Mouse (Mus musculus) frontal cortex, postnatal 25 days (tissue): ENCODE data around the gene Cab39l.
"Not testable (repeated sequence)": the region's sequence is repeated elsewhere in the genome, so short reads cannot be mapped to it uniquely, and the experiment has no call there.

Experiments
- DNase-seq, 2 experiments: peaks; one replicate each; pipeline ENCODE4 v3.0.0; 2022; ENCODE audit warnings: low spot score in 2 of 2

Cab39l gene

DNA sequence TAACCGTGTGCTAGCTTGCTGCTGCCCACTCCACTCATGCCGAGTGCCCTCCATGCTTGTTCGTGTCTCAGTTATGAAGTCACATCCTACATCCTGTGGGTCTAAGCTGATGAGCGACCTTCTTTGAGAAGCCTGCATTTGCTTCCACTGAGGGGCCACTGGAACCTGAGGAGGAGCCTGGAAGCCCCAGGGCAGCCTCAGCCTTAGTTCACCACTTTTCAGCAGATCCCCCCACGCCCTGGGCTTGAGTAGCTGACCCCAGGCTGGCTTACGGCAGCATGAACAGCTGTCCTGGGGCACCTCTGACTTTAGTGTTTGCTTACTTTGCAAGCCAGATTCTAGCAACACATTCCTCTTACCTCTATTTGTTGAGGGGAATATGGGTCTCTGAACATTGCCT lies 126.0 kb downstream of the Cab39l start:
- DNase-seq: no peak

- DNase-seq: no peak
Measured at GRCm38 (mm10) chr14:59576385-59576784, 135.6 kb downstream of the Cab39l start.

GRCm38 (mm10) chr14:59590614-59591013 lies 149.8 kb downstream of the Cab39l start:
- DNase-seq: no peak

DNA sequence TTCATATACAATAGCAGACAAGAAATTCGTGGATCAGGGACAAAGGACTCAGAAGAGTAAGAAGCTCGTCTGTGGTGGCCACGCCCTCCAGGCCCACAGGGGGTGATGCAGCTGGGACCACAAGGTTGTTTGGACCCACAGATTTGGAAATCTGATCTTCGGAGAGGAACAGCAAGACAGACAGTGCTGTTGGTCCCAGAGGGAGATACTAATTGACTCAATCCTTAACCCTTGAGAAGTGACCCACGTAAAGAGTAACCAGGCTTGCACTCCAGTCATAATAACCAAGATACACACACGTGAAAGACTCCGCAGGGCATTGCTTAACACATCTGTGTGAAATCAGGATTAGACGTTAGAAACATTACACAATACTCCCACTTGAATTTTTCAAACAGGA lies 151.1 kb downstream of the Cab39l start:
- no peak for DNase-seq

- DNase-seq: no peak
Measured at GRCm38 (mm10) chr14:59592593-59592992, 151.8 kb downstream of the Cab39l start.

DNA sequence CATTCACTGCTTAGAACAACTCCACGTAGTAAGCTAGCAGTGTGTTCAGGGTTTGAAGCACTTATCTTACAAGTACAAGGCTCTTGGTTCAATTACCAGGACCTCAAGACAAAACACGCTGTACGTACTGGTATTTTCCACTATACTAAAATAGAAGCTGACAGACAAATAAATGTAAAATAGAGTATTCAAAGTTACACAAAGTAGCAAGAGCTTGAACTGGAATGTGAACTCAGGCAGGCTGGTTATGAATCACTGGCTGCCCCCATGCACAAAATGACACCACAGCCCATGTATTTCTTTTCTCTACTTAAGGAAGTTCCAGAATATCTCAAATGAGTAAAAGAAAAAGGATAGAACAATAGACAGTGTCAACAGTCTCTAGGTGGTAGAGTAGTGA lies 154.2 kb downstream of the Cab39l start:
- DNase-seq: no peak

GRCm38 (mm10) chr14:59597398-59598259 lies 156.9 kb downstream of the Cab39l start, which contains the start of gene Cdadc1:
Cdadc1 (minus strand) TSS chr14:59597959.
- peak; percentile 97 to 99 for DNase-seq

GRCm38 (mm10) chr14:59598260-59598627 lies 157.5 kb downstream of the Cab39l start:
- DNase-seq: no peak

DNA sequence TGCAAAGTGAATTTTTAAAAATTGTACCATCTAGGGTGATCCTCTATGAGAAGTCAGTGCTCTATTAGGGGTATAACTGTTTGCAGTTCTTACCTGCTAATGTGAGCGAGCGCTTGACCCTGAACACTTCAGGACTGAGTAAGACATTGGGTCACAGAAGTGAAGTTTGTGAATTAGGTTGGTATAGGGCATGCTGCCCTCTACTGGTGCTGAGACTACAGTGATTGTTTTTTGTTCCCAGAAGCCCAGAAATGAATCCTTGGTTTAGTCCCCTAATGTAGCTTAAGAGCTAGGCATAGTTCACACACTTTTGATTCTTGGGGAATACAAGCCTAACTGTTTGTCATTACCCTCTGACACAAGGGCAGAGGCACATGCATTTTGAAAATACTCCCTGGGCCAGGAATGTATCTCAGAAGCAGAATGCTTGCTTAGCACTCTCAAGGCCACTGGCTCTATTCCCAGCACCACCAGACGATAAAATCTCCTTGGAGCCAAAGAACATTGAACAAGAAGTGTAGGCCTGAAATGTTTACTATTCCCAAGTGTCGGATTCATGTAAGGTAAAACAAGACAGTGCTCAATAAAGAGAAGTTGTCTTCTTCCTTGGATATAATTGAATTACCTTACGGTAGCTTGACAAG lies 163.4 kb downstream of the Cab39l start:
- no peak for DNase-seq

GRCm38 (mm10) chr14:59605671-59606353 lies 165.0 kb downstream of the Cab39l start:
- peak; percentile 55 to 63 for DNase-seq

- no peak for DNase-seq
Measured at GRCm38 (mm10) chr14:59607021-59607420, 166.2 kb downstream of the Cab39l start.

- DNase-seq: peak in 1 of 2 experiments; percentile 43
Measured at GRCm38 (mm10) chr14:59612920-59613625, 172.3 kb downstream of the Cab39l start.

DNA sequence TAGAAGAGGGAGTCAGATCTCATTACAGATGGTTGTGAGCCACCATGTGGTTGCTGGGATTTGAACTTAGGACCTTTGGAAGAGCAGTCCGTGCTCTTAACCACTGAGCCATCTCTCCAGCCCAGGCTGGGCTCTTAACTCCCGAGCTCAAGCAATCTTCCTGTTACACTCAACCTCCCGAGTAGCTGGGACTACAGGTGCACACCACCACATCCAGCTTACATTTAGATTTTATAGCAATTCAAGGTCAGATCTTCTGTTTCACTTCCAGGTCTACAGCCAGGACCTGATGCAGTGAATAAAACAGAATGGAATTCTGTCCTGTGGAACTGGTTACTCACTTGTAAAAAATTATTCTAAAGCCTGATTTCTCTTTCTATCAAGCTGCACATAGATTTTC lies 173.4 kb downstream of the Cab39l start:
- DNase-seq: not testable (repeated sequence)

DNA sequence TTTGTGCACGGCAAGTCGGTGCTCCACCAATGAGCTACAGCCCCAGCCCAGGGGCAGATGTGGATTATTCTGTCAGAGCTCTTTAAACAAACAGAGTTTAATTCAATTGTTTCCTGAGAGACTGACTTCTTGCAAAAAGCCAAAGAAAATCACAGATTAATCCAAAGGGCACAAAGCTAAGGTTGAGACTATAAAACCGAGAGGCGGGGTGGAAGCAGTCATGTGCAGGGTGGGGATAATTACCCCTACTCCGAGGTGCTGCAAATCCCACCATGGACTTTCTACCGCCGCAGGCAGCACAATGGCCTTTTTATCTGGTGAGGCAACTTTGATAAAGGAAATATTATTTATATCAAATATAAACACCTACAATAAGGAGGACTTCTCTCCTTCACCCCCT lies 176.0 kb downstream of the Cab39l start:
- no peak for DNase-seq

GRCm38 (mm10) chr14:59624326-59624885 lies 183.6 kb downstream of the Cab39l start:
- no peak for DNase-seq

DNA sequence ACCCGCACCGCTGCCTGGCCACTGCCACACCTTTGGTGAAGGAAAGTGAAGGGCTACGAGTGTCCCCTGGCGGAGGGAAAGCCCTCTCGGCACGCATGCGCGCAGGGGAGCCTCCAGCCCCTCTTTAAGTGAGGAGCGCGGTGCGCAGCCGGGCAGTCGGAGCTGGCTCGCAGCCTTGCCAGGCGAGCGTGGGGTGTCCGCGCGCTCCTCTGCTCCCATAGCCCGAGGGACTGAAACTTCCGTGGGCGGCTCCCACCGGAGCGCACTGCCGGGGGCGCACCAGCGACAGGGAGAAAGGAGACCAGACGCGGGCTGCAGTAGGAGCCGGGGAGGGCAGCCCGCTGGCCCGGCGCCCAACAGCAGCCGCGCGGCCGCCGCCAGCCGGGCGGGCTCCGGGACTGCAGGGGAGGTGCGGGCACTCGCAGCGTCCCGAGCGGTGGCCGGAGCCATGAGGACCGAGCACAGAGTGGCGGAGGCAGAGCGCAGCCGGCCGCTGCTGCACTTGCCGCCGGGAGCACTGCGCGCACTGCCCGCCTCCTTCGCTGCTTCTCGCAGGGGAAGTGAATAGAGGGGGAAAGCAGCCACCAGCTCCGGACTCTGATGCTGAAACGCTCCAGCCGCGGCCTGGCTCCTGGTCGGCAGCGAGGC lies 184.5 kb downstream of the Cab39l start, which contains the start of gene Shisa2:
TSS of gene Shisa2 (plus strand) at position 151 of the 648 bp plus-strand sequence.
- DNase-seq: peak; percentile 39 to 50

- DNase-seq: no peak
Measured at GRCm38 (mm10) chr14:59625806-59626364, 185.1 kb downstream of the Cab39l start.

DNA sequence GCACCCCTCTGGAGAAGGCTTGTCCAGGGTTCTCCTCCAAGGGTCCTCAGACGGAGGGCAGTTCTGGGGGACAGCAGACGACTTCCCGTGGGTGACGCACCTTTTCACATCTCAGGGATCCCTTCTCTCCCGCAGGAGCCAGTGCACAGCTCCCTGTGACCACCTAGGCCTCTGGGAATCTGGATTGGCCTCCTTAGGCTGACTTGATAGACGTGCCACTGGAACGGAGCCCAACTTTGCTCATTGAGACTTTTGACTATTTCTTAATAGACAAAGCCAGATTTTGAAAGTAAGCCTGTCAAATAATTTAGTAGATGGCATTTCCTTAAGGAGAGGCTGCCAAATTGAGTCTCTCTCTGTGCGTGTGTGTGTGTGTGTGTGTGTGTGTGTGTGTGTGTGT lies 185.9 kb downstream of the Cab39l start:
- DNase-seq: no peak

DNA sequence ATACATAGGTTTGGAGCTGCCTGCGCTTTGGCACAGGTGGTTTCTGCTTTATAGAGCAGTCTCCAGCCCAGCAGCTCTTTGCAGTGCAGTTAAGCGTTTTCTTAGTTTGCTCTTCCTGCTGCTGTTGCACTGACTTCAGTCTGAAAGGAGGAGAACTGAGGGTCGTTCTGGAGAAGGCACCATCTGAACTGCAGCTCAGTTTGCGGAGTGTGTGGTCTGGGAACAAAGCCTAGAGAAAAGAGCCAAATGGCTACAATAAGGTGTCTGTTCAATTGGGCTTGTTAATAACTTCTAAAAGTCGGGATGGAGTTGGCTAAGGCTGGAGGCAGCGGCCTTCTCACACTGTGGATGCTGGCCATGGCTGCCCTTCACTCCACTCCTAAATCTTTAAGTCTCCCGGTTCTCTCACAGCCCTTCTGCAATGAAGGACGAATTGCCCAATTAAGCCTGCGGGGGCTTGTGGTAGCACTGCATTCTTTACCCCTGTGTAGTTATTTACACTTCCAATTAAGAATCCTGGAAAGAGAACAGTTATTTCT lies 186.4 kb downstream of the Cab39l start:
- no peak for DNase-seq

DNA sequence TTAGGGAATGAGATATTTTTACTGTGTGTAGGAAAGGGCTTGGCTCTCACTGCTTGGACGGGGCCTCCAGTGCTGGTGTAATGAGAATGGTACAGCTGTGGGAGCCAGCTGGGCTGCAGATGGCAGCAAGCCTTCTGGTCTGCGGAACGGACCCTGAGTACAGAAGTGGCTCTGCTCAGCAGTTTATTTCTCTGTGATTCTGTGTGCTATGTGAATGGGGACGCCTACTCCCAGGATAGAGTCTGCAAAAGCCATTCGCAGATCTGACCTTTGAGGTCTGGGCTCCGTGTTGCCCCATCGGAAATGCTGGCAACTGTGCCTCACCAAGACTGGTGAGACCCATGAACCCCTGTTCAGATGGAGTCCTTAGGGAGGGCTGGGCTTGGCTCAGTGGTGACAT lies 187.1 kb downstream of the Cab39l start:
- peak in 1 of 2 experiments; percentile 19 for DNase-seq
